Mouse (Mus musculus): ENCODE results near the gene Fam186b. TPM values are rescaled to one million over a fixed set of nuclear protein-coding genes. Genes with fewer than 3 reads are reported as not detected.

The Fam186b gene
- polyA plus RNA-seq, 1 experiment = not detected

- TF ChIP-seq GATA1 (IDR thresholded peaks at IDR 0.05; ENCODE audit: low read length) = no peak
These were observed 41.9 kb downstream of the Fam186b start for GRCm38 (mm10) chr15:99253772-99254171.

DNA sequence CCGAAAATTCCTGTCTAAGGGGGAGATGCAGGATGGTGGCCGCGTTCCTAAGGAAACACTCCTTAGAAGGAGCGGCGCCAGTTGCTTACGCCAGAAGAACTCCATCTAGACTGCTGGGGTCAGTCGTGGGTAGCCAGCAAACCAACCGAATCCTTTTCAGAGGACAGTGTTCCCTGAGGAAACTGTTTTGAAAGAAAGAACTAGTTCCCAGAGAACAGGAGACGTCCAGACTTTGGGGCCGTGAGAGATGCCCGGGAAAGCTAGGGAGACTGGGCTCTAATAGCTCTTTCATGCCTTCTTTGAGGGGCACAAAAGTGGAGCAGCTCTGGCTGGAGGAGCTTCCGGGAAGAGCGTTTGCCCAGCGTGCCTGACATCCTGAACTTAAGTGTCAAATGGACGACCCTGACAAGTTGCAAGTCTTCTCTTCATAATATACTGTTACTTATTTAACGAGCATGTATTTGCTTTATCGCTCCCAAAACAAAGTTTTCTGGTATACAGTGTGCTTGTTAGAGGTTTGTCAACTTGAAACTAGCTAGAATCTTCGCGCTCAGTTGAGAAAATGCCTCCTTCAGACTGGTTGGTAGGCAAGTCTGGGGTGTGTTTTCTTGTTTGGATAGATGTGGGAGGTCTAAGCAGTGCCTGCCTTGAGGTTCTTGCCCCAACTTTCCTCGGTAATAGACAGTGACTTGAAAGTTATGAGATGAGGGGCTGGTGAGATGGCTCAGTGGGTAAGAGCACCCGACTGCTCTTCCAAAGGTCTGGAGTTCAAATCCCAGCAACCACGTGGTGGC, 43.1 kb downstream of the Fam186b start:
- TF ChIP-seq GATA1 (IDR thresholded peaks at IDR 0.05; ENCODE audit: low read length) = no peak

GRCm38 (mm10) chr15:99251626-99252380, 43.9 kb downstream of the Fam186b start, which contains the start of gene Mcrs1:
Gene Mcrs1, minus strand, starts transcription at chr15:99251961.
- no peak for TF ChIP-seq GATA1 (IDR thresholded peaks at IDR 0.05; ENCODE audit: low read length)

- TF ChIP-seq GATA1 (IDR thresholded peaks at IDR 0.05; ENCODE audit: low read length) = no peak
These were observed 45.8 kb downstream of the Fam186b start for GRCm38 (mm10) chr15:99249938-99250337.

GRCm38 (mm10) chr15:99248972-99249371, 46.7 kb downstream of the Fam186b start:
- TF ChIP-seq GATA1 (IDR thresholded peaks at IDR 0.05; ENCODE audit: low read length) = no peak

GRCm38 (mm10) chr15:99242045-99242444, 53.6 kb downstream of the Fam186b start:
- TF ChIP-seq GATA1 (IDR thresholded peaks at IDR 0.05; ENCODE audit: low read length) = no peak

GRCm38 (mm10) chr15:99241249-99241648, 54.4 kb downstream of the Fam186b start:
- no peak for TF ChIP-seq GATA1 (IDR thresholded peaks at IDR 0.05; ENCODE audit: low read length)

GRCm38 (mm10) chr15:99240129-99240528, 55.6 kb downstream of the Fam186b start:
- no peak for TF ChIP-seq GATA1 (IDR thresholded peaks at IDR 0.05; ENCODE audit: low read length)

DNA sequence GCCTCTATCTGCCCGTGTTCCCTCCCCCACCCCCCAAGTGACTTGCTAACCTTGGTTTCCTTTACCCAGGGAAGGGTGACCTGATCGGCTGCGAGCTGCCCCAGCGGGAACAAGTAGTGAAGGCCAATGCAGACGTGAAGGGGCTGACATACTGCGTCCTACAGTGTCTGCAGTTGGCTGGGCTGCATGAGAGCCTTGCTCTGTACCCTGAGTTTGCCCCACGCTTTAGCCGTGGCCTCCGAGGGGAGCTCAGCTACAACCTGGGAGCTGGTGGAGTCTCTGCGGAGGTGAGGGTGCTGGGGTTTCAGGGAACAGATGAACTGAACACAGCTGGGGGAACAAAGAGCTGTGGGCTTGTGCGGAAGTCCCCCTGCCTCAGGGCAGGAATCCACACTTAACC, 57.7 kb downstream of the Fam186b start:
- no peak for TF ChIP-seq GATA1 (IDR thresholded peaks at IDR 0.05; ENCODE audit: low read length)

DNA sequence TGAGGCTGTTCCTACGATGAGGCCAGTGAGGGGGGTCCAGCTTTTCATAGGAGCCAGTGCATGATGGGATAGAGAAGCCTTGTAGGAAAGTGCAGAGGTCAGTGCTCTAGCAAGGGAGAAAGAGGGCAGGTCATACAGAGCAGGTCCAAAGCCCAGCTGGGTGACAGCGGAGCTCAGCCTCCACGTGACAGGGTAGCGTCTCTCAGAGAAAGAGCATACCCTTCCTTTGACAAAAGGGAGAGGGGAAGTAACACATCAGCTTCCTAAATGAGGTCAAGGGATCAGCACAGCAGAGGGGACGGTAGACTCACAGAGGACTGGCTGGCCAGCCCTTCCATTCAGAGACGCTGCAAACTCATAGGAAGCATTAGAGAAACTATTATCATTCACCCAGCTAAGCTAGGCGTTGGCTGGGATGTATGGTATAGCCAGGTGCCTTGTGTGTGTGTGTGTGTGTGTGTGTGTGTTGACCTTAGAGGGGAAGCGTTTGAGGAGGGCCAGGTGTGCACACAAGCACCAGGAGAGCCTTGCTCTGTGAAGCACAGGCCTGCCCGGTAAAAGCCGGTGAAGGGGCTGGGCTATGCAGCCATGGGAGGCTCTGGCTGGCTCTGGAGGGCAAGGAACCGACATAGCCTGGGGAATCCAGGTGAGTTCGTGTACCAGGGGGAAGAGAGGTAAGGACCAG, 61.2 kb downstream of the Fam186b start:
- no peak for TF ChIP-seq GATA1 (IDR thresholded peaks at IDR 0.05; ENCODE audit: low read length)

DNA sequence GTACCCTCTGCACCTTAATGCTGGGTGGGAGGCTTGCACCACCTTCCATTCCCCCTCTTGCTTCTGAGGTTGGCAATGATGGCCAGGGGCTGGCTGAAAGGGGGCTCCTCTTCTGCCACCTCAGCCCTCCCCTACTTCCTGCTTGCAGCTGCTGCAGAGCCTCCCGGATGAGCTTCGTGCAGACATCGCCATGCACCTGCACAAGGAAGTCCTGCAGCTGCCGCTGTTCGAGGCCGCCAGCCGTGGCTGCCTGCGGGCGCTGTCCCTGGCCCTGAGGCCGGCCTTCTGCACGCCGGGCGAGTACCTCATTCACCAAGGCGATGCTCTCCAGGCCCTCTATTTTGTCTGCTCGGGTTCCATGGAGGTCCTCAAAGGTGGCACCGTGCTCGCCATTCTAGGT, 62.0 kb downstream of the Fam186b start:
- TF ChIP-seq GATA1 (IDR thresholded peaks at IDR 0.05; ENCODE audit: low read length) = no peak

DNA sequence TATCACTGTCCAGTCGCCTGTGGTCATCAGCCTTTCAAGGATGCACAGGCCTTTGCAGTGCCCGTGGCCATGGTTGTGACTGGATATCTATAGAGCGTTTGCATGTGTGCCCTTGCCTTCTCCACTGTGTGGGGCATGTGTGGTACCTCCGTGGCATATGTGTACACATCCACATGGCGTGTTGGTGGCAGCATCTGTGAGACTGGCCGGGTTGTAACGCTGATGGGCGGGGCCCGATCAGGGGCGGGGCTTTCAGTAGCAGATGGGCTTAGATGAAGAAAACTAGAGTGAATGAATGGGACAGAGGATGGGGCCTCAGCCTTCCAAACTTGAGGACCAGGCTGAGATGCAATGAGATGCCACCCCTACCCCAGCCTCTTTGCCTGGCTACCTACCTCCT, 63.7 kb downstream of the Fam186b start:
- TF ChIP-seq GATA1 (IDR thresholded peaks at IDR 0.05; ENCODE audit: low read length) = no peak

DNA sequence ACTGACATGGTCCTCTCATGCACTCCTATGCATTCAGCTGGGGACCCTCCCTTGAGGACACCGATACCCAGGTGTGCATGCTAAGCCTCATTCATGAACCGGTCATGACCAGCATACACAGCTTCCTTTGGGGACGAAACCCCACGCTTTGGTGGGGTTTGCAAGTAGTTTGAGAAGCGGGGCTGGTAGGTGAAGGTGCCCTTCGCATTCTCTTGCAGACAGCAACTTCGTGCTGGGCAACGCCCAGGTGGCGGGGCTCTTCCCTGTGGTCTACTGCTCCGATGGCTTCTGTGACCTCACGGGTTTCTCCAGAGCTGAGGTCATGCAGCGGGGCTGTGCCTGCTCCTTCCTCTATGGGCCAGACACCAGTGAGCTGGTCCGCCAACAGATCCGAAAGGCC, 69.6 kb downstream of the Fam186b start:
- no peak for TF ChIP-seq GATA1 (IDR thresholded peaks at IDR 0.05; ENCODE audit: low read length)

GRCm38 (mm10) chr15:99225081-99225810, 70.4 kb downstream of the Fam186b start:
- TF ChIP-seq GATA1 (IDR thresholded peaks at IDR 0.05; ENCODE audit: low read length) = no peak

GRCm38 (mm10) chr15:99224208-99224911, 71.3 kb downstream of the Fam186b start, which contains the start of gene Kcnh3:
Gene Kcnh3, plus strand, starts transcription at chr15:99224861.
- no peak for TF ChIP-seq GATA1 (IDR thresholded peaks at IDR 0.05; ENCODE audit: low read length)
